Mouse (Mus musculus): ENCODE measurements around the gene Bzw2.

The Bzw2 gene

DNA sequence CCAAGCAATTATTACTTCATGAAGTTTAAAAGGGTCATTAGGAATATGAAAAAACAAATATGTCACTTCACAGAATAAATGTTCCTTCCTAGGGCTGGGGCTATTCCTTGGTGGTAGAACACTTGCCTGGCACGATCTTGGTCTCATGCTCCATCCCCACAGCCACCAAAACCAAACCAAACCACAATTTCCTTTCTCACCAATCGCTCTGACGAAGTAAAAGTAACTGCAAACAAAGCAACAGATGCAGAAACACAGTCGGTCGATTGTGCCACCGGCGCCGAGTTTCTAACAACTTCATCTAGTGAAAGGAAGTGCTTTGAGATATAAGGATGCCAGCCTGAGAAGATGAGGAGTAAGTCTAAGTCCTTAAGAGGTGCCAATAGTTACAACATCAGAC lies 21.6 kb downstream of the Bzw2 start:
- CTCF ChIA-PET: no interaction called here

- CTCF ChIA-PET: no interaction called here
These were observed 22.5 kb downstream of the Bzw2 start for GRCm38 (mm10) chr12:36135409-36135808.

DNA sequence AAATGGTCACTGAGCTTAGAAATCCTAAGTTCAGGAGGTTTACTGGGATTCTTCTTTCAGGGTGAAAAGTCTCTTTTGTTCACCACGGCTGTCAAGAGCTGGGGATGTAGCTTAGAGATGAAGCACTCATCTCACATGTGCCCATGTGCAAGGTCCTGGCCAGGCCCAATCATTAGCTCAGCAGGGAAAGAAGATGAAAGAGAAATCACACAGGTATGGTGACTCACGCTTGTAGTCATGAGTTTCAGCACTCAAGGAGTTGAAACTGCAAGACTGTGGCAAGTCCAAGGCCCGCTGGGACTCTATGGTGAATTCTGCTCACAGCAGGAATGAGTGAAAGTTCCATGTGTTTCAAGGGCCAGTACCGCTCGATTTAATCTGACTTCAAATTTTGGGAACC lies 23.8 kb downstream of the Bzw2 start:
- CTCF ChIA-PET: no interaction called here

DNA sequence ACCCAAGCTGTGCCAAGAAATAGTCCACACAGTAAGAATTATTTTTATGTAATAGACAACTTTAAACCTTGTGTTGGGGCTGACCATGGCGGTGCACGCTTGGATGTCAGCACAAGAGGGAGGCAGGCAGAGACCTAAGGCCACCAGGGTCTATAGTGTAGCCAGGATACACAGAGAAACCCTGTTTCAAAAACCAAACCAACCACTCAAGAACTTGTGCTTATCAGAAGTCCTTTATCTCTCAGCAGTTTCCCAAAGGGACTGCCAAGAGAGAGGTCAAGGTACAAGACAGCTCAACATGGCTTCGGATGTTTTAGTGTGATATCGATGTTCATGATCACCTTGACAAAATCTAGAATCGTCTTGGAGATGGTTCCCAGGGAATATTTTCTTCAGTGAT lies 24.3 kb downstream of the Bzw2 start:
- CTCF ChIA-PET: no interaction called here

DNA sequence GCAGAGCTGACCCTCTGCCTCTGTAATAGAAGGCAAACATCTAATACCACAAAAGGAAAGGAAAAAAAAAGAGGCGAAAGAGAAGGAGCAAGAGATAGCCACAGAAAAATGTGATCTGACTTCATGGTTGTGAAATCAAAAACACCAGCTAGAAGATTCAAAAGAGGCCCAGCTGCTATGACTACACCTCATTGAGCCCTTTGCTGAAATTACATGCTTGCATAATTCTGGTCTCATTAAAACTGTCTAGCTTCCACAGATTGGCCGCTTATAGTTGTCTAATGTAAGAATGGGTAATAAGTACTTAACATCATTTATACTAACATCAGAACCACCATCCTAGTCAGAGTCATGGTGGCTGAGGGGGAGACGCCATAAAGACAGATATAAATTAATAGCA lies 25.2 kb downstream of the Bzw2 start:
- CTCF ChIA-PET: interaction anchor here (0.7 kb wide), 1 partner anchor 1880 kb away, joined by 3 read pairs; no protein-coding TSS in a partner anchor

GRCm38 (mm10) chr12:36132254-36132653 lies 25.6 kb downstream of the Bzw2 start:
- CTCF ChIA-PET: interaction anchor here (0.7 kb wide), 1 partner anchor 1879 kb away, joined by 3 read pairs; no protein-coding TSS in a partner anchor

DNA sequence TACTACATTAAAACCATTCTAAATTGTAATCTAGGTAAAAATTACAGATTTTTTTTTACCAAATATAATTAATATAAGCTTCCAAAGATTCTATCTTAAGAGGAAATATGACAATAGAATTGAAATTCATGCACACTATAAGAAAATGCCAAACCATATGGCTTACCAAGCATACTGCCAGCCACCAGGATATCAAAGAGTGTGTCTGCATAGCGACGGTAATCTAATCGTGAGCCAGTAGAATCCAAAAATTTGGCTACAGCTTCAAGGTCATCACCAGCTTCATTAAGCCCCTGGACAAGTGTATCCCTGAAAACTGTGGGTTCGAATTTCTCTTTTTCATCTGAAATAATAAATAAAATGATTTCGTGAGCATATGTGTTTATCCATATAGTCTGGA lies 28.1 kb downstream of the Bzw2 start:
- CTCF ChIA-PET: interaction anchor here (0.6 to 0.7 kb wide), 2 partner anchors 214 to 238 kb away, joined by 3 read pairs; no protein-coding TSS in a partner anchor

DNA sequence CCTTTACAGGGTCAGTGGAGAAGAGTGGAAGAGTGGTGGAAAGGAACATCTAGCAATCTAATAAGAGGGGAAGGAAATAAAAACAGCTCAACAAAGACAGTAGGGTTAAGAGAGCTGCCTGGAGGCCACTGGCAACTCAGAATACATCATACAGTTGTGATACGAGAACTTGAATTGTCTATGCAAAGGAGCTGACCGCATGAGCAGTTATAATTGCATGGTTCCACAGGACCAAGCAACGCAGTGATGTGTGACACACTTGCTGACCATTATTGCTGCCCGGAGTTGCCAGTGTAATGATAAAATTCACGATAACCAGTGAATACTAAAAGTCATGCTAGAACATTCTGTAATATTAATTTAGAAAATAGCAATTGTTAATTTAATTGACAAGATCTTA lies 31.8 kb downstream of the Bzw2 start:
- CTCF ChIA-PET: no interaction called here

DNA sequence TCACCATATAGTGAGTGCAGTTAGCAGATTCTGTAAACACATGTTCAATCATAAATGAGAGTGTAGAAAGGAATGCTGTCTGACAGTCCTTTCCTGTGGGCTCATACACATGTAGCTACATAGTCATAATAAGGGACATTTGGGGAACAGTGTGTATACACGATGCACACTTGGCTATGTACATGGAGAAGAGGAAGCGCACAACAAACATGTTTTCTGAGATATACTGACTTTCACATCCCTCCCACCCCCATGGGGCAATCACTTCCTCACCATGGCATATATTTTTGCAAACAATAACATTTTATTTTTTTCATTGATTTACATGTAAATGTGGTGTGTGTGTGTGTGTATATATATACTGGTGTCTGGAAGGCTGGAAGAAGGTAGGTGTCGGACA lies 38.6 kb downstream of the Bzw2 start:
- CTCF ChIA-PET: no interaction called here

DNA sequence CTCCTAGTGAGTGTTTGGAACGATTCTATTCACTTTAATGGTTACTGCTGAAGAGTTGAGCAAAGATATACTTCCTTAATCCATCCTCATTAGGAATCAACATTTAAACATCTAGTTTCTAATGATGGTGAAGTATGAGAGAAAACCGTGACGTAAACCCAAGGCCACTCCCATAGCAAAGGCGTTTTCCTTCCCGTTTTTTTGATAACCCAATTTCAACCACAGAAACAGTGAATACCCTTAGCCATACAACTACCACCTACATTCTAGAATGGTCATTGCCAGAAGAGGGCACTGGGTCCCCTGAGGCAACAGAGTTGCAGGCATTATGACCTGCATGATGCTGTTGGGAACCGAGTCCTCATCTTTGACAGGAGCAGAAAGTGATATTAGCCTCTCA lies 40.7 kb downstream of the Bzw2 start:
- CTCF ChIA-PET: no interaction called here

DNA sequence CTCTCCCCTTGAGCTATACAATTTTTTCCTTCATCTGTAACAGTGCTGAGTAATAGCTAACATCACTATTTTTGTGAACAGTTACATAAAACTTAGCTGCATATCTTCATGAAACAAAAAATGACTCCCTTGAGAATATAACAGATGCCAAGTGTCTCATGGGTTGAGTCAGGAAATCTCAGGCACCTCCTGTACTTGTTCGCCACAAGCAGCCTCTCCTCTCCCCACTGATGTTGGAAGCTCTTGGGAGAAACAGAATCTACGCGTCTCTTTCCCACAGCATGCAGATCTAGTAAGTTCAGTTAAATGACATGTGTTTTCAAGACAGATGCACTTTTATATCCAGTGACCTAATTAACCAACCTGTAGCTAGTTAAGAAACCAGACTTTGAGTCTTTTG lies 45.8 kb downstream of the Bzw2 start:
- CTCF ChIA-PET: interaction anchor here (0.6 kb wide), 1 partner anchor 45 kb away, joined by 3 read pairs; the partner anchor contains the start of gene Ankmy2

DNA sequence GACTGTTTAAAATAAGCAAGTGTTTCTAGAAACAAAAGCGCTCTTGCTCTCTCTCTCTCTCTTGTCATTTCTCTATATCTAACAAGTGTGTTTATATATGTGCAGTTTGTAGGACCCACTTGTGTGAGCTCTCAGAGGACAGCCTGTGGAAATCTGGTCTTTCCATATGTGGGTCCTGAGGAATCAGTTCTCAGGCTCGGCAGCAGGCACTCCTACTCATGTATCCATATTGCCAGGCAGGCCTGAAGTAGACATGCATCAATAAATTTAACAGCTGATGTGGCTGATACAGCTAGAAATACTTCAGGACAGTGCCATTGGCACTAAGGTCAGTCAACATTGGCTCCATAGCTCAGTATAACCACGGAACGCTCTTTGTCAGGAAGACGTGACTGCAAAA lies 46.8 kb downstream of the Bzw2 start:
- CTCF ChIA-PET: no interaction called here

GRCm38 (mm10) chr12:36110457-36110856 lies 47.4 kb downstream of the Bzw2 start:
- CTCF ChIA-PET: no interaction called here

- CTCF ChIA-PET: interaction anchor here (0.7 kb wide), 1 partner anchor 40 kb away, joined by 5 read pairs; no protein-coding TSS in a partner anchor
These were observed 49.4 kb downstream of the Bzw2 start for GRCm38 (mm10) chr12:36108442-36108841.

GRCm38 (mm10) chr12:36103592-36103910 lies 54.3 kb downstream of the Bzw2 start:
- CTCF ChIA-PET: no interaction called here

GRCm38 (mm10) chr12:36102733-36103591 lies 54.9 kb downstream of the Bzw2 start:
- CTCF ChIA-PET: no interaction called here

DNA sequence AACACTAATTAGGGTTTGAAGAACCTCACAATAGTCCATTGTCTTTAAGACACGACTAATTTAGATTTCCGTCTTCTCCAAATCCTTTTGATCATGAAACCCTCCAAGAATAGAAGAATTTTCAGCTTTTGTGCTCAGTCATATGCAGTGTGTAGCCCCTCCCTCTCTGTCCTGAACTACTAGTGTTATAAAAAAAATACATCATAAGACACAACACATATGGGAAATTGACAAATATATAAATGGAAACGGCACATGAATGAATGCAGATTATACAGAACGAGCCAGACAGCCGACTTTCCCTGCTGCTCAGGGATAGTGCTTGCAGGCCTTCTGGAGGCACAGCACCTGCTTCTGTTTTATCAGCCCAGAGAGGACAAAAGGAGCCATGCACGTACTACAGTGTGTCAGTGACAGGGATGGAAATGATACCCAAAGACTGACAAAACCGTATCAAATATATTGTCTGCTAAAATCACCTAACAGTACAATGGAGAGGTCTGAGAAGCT lies 62.5 kb downstream of the Bzw2 start:
- CTCF ChIA-PET: no interaction called here

DNA sequence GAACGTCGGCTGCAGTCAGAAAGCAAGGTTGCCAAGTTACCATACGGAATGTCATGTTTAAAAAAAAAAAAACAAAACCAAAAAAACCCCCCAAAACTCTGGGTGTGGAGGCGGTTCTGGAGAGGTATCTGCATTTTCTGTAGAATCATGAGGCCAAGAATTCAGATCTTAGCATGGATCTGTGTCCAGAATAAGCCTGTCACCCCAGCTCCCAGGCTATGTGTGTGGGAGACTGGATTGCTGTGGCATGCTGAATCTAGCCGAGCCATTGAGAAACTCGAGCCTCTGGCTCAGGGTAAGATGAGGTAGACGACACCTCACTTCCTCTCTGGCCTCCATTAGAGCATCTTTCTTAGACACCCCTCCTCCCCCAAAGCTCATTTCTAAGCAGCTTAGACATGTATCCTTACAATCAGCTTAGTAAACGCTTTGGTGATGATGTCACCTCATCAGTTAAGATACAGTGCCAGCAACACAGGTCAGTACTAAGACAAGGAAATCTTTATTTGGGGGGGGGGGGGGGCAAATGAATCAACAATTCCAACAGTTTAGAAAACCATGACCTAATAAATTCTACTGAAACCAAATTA lies 64.7 kb downstream of the Bzw2 start:
- CTCF ChIA-PET: interaction anchor here (0.6 kb wide), 1 partner anchor 25 kb away, joined by 3 read pairs; no protein-coding TSS in a partner anchor

GRCm38 (mm10) chr12:36091964-36092363 lies 65.9 kb downstream of the Bzw2 start:
- CTCF ChIA-PET: interaction anchor here (0.6 kb wide), 1 partner anchor 162 kb away, joined by 6 read pairs; no protein-coding TSS in a partner anchor

DNA sequence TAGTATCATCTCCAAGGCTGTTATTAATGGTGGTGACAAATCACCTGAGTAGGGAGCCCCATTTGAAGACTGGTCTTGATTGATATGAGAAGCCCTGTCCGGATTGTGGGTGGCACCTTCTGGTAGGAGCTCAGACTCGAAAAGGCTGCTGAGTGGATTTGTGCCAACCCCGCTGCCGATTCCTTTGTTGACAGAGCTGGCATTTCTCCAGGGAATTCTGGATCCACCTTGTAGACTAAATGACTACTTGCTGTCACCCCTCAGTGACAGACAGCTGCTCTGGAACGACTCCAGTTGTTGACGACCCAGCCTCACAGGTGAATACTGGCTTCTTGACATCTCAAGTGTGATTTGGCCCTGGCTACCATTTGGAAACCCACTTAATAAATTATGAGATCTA lies 68.7 kb downstream of the Bzw2 start:
- CTCF ChIA-PET: no interaction called here

- CTCF ChIA-PET: no interaction called here
These were observed 69.1 kb downstream of the Bzw2 start for GRCm38 (mm10) chr12:36088804-36089203.

DNA sequence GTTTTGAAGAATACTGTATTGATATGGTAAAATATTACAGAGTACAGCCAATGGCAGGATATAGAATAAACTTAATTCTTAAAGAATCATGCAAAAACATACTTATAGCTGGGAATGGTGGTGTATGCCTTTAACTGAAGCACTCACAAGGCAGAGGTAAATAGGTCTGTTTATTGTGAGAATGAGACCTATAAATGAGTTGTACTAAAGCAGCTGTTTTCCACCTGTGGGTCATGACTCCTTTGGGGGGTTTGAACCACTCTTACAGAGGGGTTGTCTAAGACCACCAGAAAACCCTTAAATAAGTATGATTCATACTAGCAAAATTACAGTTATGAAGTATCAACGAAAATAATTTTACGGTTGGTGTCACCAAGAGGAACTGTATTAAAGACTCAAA lies 72.5 kb downstream of the Bzw2 start:
- CTCF ChIA-PET: interaction anchor here (0.6 kb wide), 1 partner anchor 55 kb away, joined by 4 read pairs; no protein-coding TSS in a partner anchor
